Mouse (Mus musculus): ENCODE measurements around the gene Wdr25.

DNA sequence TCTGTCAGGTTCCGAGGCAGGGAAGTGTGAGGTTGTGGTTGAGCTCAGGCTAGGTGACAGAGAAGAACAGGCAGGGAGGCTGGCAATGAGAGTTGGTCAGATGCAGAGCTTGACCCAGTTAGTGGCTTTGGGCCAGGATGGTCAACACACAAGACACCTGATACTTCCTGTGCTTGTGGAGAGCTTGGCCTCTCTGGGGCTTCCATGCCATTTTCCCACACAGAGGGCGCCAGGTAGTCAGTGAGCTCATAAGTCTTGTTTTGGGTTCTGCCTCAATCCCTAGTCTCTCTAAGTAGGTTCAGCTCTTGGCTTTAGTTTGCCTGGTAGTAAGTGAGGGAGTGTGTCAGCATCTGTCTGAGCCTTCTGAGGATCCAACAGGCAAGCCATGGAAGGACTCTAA is 19.0 kb downstream of the Wdr25 start:
- TF ChIP-seq GATA1 (IDR thresholded peaks at IDR 0.05; ENCODE audit: borderline replicate concordance, low read length) (no peak), FLI1 (IDR thresholded peaks at IDR 0.05; ENCODE audit: low read length) (no peak)
